Mouse (Mus musculus) stomach, postnatal 0 days (tissue): ENCODE measurements around the gene Aldh16a1.

ENCODE experiments used
- CTCF ChIP-seq: IDR thresholded peaks from 2 replicates; pipeline ENCODE4 v1.5.1; 2016; ENCODE audit warnings: antibody characterized with exemption, low read depth, mild to moderate bottlenecking, moderate library complexity
- EP300 ChIP-seq: optimal IDR thresholded peaks from 2 replicates; pipeline ENCODE3; 2016; ENCODE audit warnings: antibody characterized with exemption

DNA sequence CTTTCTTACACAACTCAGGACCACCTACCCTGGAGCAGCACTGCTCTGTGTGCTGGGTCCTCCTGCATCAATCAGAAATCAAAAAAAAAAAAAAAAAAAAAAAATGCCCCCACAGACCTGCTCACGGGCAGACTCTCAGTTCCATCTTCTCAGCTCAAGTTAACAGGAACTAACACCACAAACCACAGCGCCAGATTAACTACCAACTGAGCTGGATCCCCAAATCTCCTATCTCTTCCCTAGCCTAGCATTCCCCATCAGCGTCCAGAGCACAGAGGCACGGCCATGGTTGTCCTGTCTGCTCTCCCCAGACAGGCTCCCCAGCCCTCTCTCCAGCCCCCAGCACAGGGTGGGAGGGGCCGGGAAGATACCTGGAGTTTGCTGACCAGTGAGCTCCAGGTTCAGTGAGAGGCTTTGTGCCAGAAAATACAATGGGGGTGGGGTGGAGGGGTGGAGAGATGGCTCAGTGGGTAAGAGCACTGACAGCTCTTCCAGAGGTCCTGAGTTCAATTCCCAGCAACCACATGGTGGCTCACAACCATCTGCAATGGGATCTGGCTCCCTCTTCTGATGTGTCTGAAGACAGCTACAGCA is 47.2 kb downstream of the Aldh16a1 start:
- TF ChIP-seq CTCF (no peak), EP300 (no peak)
